Mouse (Mus musculus) c-Kit-positive CD71-positive TER-119-negative erythroid progenitor cells, embryonic 14.5 days (primary cell): ENCODE measurements around the gene Wdfy1.

ENCODE experiments used
- DNase-seq: peaks from one replicate; pipeline ENCODE4 v3.0.0-alpha.2; 2013; ENCODE audit warnings: low read depth

Wdfy1 gene

DNA sequence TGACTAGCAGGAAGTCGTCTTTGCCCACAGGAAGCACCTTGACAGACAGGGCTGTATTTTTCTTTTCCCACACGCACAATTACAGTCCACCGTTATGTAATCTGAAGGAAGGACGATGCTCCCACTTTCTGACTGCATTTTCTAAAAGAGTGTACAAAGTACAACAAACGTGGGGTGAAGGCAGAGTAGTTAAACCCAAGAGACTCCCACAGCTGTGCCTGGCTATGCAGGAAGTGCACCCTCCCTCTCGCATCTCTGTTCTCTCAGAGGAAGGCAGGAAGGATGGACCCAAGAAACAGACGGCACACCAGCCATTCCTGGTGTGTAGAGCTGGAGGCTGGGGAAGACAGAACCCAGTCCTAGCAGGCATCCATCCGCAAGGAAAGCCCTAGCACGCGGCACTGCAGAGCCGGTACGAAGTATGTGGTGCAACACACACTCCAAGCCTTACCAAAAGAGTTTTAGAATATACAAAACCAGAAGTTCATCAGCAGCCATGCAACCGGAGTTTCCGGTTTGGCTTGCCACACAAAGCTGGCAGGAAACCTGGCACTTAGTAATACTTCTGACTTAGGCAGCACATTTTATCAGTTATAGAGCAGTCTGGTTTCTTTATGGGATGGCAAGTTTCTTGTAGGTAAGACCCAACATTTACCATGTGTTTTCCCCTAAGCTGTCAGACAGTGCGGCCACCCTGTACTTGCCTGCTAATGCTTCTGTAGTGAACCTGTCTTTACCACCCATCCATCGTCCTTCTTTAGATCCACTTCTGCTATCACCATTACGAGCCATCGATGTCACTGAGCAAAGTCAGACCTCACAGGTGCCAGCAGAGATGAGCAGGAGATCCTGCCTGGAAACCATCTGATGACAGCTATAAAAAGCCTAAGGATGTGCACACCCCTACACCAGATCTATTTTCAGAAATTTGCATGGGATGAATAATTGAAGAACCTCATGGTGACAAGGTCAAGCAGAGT, 64.5 kb downstream of the Wdfy1 start:
- no peak for DNase-seq

DNA sequence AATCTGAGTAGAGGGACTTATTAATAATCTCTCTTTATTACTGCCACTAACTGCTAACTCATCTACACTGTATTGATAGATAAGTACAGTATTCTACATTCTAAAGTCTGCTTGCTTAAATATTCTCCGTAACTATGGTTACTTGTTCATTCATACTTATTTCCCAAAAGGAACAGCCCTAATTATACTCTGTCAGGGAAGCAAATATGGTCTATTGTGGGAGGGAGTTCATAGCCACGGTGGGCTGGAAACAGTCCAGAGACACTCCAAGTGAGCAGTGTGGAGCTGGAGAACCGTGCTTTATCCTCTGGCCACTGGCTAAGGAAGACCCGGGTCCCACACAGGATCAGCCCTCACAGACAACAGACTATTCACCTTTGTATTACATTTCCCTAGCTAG, 65.3 kb downstream of the Wdfy1 start:
- DNase-seq: no peak

DNA sequence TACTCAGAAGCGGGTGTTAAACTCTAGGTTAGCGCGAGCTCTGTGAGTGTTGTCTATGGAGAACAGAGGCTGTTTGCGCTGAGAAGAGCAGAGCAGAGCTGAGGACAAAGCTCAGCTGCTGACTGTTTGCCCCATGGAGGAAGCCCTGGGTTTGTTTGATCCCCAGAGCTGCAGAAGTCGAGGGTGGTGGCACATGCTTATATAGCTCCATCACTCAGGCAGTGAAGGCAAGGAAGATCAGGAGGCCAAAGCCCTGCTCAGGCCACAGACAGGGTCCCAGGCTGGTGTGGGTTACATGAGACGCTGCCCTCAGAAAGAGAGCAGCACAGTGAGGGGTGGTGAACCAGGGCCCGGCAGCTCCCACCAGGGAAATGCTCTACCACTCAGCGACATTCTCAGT, 65.7 kb downstream of the Wdfy1 start:
- DNase-seq: no peak

DNA sequence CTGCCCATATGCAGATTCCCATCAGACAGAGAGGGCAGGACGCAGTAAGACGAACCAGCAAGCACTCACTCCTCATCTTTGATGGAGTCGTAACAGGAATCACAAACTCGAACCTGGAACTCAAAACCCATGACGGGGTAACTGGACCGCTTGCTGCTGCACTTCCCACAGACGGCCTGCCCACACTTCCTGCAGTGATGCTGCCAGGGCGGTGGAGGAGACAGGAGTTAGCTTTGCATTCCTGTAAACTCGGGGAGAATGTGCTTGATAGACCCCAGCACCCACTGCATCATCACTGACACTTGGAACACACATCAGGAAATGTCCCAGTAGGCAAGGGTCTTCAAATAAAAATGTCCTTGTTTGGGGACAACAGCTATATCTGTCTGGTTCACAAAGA, 68.6 kb downstream of the Wdfy1 start:
- DNase-seq: no peak

DNA sequence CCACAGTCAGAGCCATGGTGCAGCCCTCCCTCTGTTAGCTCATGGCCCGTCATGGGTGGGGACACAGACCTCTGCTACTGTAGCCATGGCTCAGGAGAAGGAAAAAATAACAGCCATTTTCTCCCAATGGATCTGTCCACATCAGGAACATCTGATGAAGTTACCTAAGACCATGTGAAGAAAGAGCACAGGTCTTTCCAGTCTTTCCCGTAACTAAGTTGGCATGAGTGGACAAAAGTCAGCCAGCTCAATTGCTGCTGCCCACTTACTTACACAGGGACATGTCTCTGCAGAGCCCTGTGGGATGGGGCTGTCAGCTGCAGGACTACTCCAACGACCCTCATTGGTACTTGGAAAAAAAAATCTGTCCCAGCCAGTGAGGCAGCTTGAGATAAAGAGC, 69.2 kb downstream of the Wdfy1 start:
- DNase-seq: no peak

DNA sequence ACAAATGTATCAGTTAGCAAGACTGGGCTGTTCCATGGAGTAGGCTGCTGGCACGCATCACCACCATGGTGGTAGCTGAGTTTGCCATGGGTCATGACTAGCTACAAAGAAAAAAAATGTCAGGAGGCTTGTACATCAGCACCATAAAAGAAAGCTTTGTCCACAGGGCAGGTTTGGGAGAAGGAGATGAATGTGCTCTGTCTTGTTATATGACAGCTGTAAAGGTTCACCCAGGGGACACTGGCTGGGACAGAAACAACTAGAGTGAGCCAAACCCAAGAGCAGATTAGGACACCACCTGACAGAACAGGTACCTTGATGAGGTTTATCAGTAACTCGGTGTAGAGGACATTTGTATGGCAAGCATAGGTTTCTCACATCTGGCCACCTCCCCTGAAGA, 71.3 kb downstream of the Wdfy1 start:
- DNase-seq: no peak

DNA sequence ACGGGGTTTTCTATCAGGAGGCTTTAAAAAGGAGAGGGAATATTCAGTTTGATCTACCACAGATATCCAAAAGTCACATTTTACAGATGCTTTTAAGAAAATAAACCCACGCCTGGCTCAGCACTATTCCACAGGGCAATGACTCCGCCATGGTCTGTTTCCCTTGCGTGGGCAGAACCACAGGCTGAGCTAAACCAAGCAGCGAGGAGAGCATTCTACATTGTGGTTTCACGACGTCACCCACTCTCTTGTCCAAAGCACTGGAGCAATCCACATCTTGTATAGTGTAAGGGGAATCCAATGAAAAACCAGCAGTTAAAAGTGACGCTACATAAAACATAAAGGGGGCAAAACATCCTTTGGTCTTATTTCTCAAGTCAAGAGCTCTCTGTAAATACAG, 72.4 kb downstream of the Wdfy1 start:
- no peak for DNase-seq

DNA sequence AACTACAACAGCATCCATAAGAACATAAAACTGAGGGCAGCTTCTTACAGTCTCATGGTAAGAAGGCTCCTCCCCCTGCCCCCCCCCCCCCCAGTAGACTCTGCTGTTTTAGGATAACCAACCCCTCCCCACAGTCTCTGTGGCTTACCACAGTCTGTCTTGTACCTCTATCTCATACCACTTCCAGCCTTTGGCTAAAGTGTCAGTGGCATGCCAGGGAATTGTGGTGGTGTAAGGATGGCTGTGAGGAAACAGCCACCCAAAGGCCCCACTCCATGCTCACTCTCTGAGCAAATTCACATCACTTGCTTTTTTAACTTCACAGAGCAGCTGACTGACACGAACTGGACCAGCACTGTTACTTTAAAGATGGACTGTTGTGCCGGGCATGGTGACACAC, 77.4 kb downstream of the Wdfy1 start:
- DNase-seq: no peak

DNA sequence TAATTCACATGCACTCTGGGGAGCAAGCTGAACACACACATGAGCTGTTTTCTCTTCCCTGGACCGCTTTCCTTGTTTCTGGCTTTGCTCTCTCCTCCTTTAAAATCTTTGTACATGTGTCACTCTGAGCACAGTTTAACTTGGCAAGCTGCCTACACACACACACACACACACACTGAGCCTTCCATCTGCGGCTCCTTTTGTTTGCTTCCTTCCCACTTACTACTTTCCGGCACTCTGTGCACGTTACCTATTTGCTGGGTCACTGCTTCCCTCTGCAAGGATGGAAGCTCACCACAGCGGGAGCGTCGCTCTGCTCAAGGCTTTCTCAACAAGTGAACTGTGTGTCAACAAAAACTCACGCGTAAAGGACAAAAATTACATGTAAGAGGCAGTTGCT, 78.6 kb downstream of the Wdfy1 start:
- DNase-seq: no peak

DNA sequence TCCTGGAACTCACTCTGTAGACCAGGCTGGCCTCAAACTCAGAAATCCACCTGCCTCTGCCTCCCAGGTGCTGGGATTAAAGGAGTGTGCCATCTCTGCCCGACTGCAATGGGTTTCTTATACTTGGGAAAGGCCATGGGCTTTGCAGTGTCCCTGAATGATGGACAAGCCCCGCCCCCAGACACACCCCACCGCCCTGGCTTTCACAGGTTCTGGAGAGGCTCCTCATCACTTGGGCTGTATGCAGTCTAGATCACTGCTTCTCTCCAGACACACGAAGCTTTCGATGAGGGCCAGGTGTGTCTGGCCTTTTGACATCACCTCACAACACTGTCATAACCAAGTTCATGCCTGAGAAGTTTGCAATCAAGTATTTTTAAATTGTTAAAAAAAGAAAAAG, 79.0 kb downstream of the Wdfy1 start:
- no peak for DNase-seq

DNA sequence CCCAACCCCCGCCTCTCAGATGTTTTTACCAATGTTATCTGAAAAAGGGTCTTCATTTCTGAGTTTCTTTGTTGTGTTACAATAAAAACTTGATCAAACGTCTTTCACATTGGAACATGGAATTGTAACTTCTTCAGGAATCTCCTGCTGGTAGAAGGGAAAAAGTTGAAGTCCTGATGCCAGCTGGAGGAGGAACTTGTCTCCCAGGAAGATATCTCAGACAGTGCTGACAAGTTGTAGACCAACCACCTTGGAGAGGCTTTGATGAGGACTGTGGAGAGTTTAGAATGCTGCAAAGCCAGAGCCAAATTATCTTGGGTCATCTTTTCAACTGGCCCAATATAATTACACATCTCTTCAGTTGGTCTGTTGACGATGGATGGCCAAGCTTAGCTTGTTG, 83.5 kb downstream of the Wdfy1 start:
- DNase-seq: no peak

DNA sequence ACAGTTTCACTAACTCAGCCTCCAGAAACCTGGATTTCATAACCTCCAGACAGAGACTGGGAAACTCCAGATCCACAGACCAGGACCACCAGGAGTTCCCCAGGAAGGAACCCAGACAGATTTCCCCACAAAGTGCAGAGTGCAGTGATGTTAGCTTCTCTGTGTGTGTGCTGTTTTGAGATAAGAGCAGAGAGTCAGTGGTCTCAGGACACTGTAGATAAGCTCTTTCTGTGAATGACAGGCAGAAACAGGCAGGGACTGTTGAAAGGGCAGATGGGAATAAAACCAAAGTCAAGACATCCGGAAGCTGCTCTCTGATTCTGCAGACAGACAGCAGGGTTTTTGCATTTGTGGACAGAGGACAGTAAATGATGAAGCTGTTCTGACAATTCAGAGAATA, 88.7 kb downstream of the Wdfy1 start:
- DNase-seq: no peak

DNA sequence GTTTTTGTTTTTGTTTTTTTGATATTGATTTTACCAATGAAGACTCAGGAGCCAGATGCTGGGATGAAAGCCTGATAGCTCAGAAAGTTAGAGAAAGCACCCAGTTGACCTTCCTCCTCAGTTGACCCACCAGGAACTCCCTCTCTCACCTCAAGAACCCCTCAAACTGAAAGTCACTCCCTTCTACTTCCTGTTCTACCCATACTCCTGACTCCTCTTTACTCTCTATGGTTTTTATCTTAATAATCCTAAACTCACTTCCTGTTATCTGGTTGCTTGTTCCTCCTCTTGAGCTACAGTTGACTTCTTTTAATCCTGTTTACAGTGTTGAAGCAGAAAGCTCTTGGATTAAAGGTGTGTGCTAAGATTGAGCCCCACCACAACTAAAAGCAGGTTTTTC, 91.9 kb downstream of the Wdfy1 start:
- DNase-seq: no peak

DNA sequence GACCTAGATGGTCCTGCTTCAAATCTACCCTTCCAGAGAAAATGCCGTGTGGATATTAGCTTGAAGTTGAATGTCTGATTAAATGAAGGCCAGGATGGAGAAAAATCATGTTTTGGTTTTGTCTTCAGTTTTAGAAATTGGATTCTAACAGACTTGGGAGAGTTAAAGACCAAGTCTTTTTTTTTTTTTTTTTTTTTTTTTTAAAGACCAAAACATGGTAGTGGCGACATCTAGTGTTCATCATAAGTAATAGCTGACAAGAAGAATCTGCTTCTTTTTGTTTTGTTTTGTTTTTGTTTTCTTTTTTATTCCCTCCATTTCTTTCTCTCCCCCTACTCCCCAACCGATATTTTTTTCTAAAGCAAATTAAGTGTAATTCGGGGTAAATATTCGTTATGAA, 93.0 kb downstream of the Wdfy1 start:
- no peak for DNase-seq

DNA sequence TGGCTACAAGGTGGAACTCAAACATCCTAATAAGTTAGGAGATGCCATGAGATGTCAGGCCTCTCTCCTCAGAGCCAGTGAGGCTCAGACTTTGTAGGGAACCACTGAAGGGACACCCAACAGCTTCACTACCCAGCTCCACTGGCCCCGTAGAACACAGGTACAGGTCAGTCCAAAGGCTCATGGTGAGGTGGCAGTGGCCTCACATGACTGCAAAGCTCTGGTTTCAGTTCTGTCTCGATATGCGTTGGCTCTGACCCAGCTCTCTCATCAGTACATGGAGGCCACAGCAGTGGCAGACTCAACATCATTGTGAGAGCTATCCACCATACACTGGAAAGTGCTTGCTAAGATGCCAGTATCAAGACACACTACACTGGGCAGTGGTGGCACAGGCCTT, 95.2 kb downstream of the Wdfy1 start:
- no peak for DNase-seq

DNA sequence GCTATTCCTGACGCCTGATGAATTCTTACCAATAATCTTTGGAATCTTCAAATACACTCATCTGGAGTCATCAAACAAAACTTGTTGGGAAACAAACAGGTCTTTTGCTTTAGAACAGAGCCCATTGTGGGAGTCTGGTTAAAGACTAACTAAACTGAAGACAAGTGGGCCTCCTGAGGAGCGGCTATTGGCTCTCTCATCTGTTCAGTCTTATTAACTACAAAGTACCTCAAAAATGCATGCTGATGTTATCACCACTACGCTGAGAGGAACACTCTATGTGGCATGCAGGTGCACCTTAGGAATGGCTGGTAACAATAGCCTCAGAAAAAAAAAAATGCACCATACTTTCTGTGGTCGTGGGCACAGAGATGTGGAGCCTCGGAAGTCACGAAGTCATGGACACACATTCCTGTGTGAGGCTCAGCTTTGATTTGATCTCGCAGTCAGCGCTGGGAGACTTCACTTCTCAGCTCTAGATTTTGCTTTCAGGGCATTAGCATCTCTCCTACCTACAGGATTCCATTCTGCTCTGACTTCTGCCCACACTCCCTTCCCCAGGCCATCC, 97.7 kb downstream of the Wdfy1 start:
- no peak for DNase-seq

DNA sequence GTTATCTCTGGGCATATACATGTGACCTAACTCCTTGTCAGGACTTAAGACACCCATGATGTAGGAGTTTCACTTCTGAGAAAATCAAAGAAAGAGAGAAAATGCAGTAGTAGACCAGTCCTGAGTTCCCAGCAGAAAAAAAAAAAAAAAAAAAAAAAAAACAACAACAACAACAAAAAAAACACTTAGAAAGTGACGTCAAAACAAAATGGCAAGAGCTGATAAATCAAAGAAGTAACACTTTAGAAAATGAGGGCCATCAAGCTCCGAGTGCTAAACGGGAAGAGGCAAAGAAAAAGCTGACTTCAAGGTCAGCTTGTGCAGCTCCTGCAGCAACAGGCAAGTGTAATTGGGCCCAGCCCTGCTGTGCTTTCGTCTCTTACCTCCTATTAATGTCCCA, 100.2 kb downstream of the Wdfy1 start:
- no peak for DNase-seq

DNA sequence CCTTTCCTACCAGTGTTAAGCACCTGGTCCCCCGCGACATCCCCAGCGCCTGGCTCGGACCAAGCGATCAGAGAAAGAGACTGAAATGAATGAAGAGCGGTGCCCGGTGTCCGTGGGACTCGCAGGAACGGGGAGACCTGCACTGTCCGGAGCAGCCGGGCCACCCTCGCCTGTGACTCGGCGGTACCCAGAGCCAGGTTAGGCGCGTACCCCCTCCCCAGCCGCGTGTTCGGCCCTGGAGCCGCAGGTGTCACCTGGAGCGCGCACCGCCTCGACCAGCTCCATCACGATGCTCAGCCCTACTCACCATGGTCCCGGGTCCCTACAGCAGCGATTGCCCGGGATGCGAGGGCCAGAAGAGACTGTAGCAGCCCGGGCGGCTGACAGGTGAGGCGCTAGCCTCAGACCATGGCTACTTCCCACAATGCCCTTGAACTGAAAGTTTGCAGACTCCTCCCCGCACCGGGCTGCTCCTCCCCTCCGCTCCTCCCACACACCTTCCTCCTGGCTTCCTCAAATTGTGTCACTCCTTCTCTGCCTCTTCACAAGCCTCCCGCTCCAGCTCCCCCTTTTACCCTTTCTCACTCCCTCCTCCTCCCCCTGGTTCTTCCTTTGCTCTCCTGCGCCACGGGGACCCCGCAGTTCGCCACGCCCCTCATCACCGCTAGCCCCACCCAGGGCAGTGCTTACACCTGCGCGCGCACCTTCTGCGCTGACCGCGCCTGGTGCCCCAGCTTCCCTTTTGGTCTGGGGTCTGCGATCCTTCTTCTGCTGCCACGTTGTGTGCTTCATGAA, 104.2 kb downstream of the Wdfy1 start, which contains the start of gene Ap1s3:
Ap1s3 (minus strand) TSS at position 430 of the 795 bp plus-strand sequence.
- peak; percentile 45 for DNase-seq

DNA sequence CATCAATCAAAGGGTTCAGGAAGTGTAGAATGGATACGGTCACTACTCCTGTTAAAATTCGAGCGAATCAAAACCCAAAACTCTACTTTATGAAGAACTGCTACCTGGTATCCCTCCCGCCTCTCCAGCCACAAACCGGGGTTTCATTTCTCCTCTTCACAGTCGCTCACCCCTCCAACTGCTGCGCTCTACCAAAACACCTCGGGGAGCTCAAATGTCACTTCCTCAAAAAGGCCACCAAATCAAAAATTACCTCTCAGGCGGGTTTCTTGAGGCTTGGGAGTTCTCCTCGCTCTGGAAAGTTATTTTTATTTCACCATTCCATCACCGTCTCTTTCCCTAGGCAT, 104.8 kb downstream of the Wdfy1 start:
- DNase-seq: no peak

DNA sequence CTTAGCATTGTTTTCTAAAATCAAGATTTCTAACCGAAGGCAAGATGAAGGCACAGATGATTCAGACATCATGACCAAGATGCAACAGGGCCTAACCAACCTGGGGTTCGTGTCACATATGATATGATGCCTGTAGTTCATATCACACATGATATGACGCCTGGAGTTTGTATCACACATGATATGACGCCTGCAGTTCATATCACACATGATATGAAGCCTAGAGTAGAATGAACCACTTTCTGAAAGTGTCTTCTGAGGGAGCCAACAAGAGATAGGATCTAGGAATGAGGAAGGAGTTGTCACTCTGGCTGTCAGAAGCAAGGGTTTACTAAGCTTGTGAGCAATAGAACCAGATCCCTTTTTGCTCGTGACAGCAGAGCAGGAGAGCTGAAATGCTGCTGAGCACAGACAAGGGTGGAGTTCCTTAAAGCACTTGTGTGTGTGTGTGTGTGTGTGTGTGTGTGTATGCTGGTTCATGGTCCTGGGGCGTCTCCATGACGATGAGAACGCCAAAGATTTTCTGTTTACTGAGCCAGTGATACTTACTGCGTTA, 106.4 kb downstream of the Wdfy1 start:
- DNase-seq: no peak

DNA sequence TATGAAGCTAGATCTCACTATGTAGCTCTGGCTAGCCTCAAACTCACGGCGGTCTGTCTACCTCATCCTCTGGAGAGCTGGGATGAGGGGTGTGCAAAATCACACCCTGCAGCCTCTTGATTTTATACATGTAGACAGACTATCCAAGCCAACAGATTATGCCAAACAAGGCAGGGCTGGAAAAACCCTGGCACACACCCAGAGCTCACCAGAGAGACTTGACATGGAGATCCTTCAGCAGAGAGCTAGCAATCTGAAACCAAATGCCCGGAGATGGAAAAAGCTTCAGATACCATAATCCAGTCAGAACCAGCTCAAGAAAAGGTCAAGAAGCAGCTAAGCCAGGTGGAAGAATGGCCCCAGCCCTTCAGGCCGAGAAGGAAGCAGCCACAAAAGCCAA, 111.0 kb downstream of the Wdfy1 start:
- no peak for DNase-seq

DNA sequence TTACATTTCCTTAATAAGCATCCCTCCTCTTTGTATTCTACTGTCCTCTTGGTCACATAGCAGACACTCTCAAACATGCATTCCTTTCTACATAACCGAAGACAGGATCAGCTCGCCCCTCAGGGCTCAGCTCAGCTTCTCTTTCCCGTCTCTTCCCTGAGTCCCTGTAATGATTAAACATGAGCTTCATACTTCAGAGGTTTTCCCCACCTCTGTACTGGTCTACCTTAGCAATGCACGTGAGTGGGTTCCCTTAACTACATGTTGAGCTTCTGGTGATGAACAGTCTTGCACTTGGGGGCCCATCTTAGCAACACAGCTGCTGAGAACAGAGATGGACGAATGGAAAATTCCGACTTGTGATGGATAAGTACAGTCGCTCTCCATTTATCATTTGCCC, 116.3 kb downstream of the Wdfy1 start:
- no peak for DNase-seq

DNA sequence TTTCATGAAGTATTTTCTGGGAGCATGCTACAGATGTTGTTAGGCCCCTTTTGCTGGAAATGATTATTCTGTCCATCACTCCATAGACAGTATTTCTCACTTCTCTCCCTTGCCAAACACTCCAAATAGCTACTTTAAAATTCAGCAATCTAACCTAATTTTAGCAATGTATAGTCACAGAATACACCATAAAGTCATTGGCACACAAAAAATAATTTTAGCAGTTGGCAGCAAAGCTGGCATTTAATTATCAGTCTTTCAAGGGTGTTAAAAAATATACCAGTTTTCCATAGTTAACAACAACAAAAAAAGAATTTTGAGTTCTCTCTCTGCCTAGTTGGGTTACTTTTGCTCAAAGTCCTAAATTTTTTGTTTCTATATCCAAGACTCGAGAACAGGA, 118.5 kb downstream of the Wdfy1 start:
- no peak for DNase-seq
